Mouse (Mus musculus) kidney, postnatal 0 days (tissue): ENCODE measurements at regions not wholly inside any gene's neighbourhood (a gene's known extent, or its start where the extent isn't known, plus 50 kb on each side); places are given as distances from the start of the nearest gene placed in this dataset.

Source experiments
- ATAC-seq: fragments of 200-750 bp; cut with Nextera tagmentation; replicated peaks from 2 replicates; pipeline ENCODE4 v1.8.0; 2017; ENCODE audit warnings: low read depth, moderate number of reproducible peaks, moderate TSS enrichment, moderate library complexity; ENCODE audit not compliant: low FRiP score
- DNase-seq: peaks from one replicate; pipeline ENCODE4 v3.0.0-alpha.2; 2016; ENCODE audit warnings: low spot score
- H3K27ac ChIP-seq: fragments of 300-500 bp; sonication (generic); 2 replicates; pipeline ENCODE4 v1.5.1; 2014; ENCODE audit warnings: mild to moderate bottlenecking
- H3K27me3 ChIP-seq: fragments of 300-500 bp; sonication (generic); 2 replicates; pipeline ENCODE4 v1.6.1; 2014; ENCODE audit warnings: low read length, mixed read lengths; ENCODE audit not compliant: insufficient read depth
- H3K36me3 ChIP-seq: fragments of 300-500 bp; sonication (generic); 2 replicates; pipeline ENCODE4 v1.6.1; 2014; ENCODE audit warnings: low read length, mixed read lengths; ENCODE audit not compliant: insufficient read depth
- H3K4me1 ChIP-seq: fragments of 300-500 bp; sonication (generic); replicated peaks from 2 replicates; pipeline ENCODE4 v1.6.1; 2014; ENCODE audit warnings: antibody characterized with exemption, low read length, mixed read lengths; ENCODE audit not compliant: insufficient read depth
- H3K4me2 ChIP-seq: fragments of 300-500 bp; sonication (generic); 2 replicates; pipeline ENCODE4 v1.6.1; 2014; ENCODE audit warnings: mild to moderate bottlenecking, low read length, moderate library complexity, mixed read lengths
- H3K4me3 ChIP-seq: fragments of 300-500 bp; sonication (generic); replicated peaks from 2 replicates; pipeline ENCODE4 v1.5.1; 2014; ENCODE audit warnings: low read depth, low read length
- H3K9ac ChIP-seq: fragments of 300-500 bp; sonication (generic); 2 replicates; pipeline ENCODE4 v1.6.1; 2014; ENCODE audit warnings: low read depth, low read length
- H3K9me3 ChIP-seq: fragments of 300-500 bp; sonication (generic); replicated peaks from 2 replicates; pipeline ENCODE4 v1.6.1; 2016; ENCODE audit warnings: low read length, inconsistent platforms, mixed read lengths
- CTCF ChIP-seq: IDR thresholded peaks from 2 replicates; pipeline ENCODE4 v1.5.1; 2016; ENCODE audit warnings: antibody characterized with exemption, low read depth, mild to moderate bottlenecking, moderate library complexity
- WGBS: fragments of 180-500 bp; shearing (Covaris S2); extraction: QIAGEN DNeasy Blood & Tissue Kit; methylation state at CpG from one replicate; pipeline ENCODE4 v1.1.7; 2014; 5-methylcytosine and 5-hydroxymethylcytosine counted together

DNA sequence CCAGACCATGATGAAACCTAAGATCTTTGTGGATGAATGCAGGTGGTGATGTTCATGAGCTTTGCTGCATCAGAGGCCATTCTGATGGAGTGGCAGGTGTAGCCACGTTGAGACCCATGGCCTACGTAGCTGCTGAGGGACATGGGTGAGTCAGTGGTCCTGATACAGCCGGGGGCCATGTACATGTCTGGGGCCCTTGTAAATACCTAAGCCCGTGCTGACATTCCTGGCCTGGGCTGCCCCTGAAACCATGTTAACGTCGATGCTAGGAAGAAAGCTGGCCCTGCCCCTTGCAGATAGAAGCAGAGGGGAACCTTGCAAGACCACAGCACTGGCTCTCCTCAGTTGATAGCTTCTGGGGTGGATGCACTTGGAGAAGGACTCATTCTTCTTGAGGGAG is 165.2 kb downstream of the Fam76b start:
- Histone ChIP-seq H3K36me3 (no peaks in the 10 kb centered on the region), H3K4me3 (no peak overlapping the region), H3K9ac (no peak overlapping the region), H3K4me1 (no peaks in the 10 kb centered on the region), H3K27ac (no peak overlapping the region), H3K9me3 (no peaks in the 10 kb centered on the region), H3K4me2 (no peak overlapping the region), H3K27me3 (no peaks in the 10 kb centered on the region)
- ATAC-seq (no peak), DNase-seq (no peak)
- TF ChIP-seq CTCF, result no peak
- WGBS, result 75% methylated on average over 6 of the region's 6 CpGs

DNA sequence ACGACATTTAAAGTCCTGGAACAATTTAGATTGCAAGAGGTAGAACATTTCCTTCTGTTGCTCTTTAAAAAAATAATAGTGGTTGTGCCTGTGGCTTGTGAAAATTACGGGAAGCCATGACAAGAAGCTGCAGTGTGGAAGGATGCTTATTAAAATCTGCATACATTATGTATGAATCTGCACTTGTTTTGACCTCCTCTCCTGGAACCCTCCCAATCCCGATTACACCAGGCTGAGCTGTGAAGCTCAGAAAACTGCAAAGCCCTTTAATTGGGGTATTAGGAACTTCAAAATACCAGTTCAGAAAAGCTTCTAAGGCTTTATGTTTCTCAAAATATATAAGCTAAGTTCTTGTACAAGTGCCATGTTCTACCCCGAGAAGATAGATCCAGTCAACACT is 171.8 kb downstream of the Fam76b start:
- no peak overlapping the region for H3K27ac ChIP-seq
- no peak overlapping the region for H3K9ac ChIP-seq
- WGBS, result 74% methylated on average over 4 of the region's 4 CpGs
- no peaks in the 10 kb centered on the region for H3K9me3 ChIP-seq
- H3K4me2 ChIP-seq, result no peak overlapping the region
- no peak overlapping the region for H3K4me3 ChIP-seq
- DNase-seq (no peak), ATAC-seq (no peak)
- no peak for TF ChIP-seq CTCF
- H3K36me3 ChIP-seq, result no peaks in the 10 kb centered on the region
- no peaks in the 10 kb centered on the region for H3K27me3 ChIP-seq
- H3K4me1 ChIP-seq, result no peaks in the 10 kb centered on the region

DNA sequence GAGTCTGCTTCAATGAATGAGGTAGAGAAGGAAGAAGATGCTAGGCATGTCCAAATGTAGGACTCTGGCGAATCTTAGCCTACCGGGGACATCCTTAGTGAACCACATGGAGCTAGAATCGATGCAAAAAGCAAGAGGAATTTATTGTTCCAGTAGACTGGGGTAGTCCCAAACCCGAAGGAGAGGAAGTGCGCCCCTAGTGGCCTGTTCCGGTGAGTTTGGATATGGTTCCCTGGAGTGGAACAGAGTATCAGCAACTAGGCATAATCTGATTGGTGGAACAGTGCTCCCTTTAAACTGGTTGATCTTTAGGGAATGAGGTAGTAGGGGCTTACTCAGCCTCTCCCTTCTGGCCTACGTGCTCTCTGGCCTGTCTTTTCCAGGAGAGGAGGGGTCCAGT is 174.0 kb downstream of the Fam76b start:
- no peaks in the 10 kb centered on the region for H3K4me1 ChIP-seq
- H3K27me3 ChIP-seq, result no peaks in the 10 kb centered on the region
- ATAC-seq, result 0 out of 2 replicates have a peak, but pooled peaks have one; percentile 25
- no peak overlapping the region for H3K9ac ChIP-seq
- H3K4me2 ChIP-seq, result no peak overlapping the region
- DNase-seq, result no peak
- H3K27ac ChIP-seq, result no peak overlapping the region
- H3K9me3 ChIP-seq, result no peaks in the 10 kb centered on the region
- WGBS, result 78% methylated on average over 7 of the region's 7 CpGs
- peak; percentile 50 for TF ChIP-seq CTCF
- no peak overlapping the region for H3K4me3 ChIP-seq
- H3K36me3 ChIP-seq, result no peaks in the 10 kb centered on the region

DNA sequence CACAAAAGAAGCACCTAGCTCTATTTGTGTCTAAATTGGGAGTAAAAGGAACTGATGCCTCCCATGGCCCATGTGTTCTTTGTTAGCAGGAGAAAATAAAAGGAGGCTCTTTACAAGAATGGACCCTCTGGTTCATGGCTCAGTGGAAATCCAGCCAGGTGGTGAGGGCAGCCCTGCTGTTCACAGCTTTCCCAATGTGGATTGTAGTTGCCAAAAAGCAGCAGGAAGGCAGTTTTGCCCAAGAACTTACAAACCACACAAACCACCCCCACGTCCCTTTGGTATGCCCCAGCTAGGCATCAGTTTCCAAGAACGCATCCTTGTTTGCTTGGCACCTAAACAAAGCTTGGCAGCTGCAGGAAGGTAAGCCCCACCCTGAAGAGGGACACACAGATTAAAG is 174.7 kb downstream of the Fam76b start:
- no peak overlapping the region for H3K27ac ChIP-seq
- TF ChIP-seq CTCF, result no peak
- DNase-seq (no peak), ATAC-seq (no peak)
- 71% methylated on average over 2 of the region's 2 CpGs for WGBS
- no peaks in the 10 kb centered on the region for H3K27me3 ChIP-seq
- H3K4me1 ChIP-seq, result no peaks in the 10 kb centered on the region
- no peak overlapping the region for H3K9ac ChIP-seq
- H3K36me3 ChIP-seq, result no peaks in the 10 kb centered on the region
- no peak overlapping the region for H3K4me2 ChIP-seq
- no peak overlapping the region for H3K4me3 ChIP-seq
- H3K9me3 ChIP-seq, result no peaks in the 10 kb centered on the region

DNA sequence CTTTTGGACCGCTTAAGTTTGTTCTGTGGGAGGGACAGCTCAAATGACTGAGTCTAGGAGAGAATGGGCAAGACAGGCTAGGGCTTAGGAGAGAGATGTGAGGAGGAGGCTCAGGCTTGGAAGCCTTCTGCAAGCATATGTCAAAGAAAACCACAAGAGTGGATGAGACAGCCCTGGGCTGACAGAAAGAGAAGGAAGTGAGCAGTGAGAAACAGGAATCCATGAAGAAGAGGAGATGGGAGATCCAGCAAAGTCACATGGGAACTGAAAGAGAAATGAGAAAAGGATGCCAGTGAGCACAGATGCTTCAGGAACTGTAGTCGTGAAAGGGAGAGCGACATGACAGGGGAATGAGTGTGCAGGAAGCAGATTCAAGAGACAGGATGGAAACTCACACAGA is 175.6 kb downstream of the Fam76b start:
- DNase-seq (no peak), ATAC-seq (no peak)
- Histone ChIP-seq H3K4me1 (no peaks in the 10 kb centered on the region), H3K27me3 (no peaks in the 10 kb centered on the region), H3K4me3 (no peak overlapping the region), H3K4me2 (no peak overlapping the region), H3K36me3 (no peaks in the 10 kb centered on the region), H3K27ac (no peak overlapping the region), H3K9me3 (no peaks in the 10 kb centered on the region), H3K9ac (no peak overlapping the region)
- WGBS, result 81% methylated on average over 3 of the region's 3 CpGs
- no peak for TF ChIP-seq CTCF

DNA sequence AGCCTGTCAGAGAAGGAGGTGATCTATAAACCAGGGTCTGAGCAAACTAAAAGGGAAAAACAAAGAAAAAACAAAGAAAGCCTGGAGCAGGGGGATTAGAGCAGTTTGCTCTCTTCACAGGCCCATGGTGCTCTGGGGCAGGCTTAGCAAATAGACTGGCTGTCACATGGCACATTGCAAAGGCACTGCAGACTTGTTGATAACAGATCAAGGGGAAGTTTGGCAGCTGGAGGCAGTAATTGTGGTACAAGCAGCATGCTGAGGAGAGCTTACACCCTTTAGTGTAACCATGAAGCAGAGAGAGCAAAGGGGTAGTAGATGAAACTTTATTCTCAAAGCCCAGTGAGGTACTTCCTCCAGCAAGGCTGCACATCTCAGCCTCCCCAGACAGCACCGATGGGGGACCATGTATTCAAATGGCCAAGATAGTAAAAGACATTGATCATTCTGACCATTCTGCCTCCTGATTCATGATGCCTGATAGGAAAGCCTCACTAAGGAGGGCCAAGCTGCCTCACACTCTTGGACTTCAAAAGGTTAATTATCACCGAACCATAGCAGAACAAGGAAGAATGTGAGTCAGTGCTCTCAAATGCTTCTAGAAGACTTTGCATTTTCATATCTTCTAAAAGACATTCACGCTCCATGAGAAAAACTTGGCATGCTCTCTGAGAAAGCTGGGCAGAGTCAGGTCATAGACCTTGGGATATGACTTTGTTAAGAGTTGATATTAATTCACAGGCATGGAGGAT is 178.9 kb downstream of the Fam76b start:
- no peaks in the 10 kb centered on the region for H3K36me3 ChIP-seq
- no peak overlapping the region for H3K9ac ChIP-seq
- no peaks in the 10 kb centered on the region for H3K9me3 ChIP-seq
- no peak for TF ChIP-seq CTCF
- ATAC-seq, result no peak
- H3K4me3 ChIP-seq, result no peak overlapping the region
- H3K27ac ChIP-seq, result no peak overlapping the region
- no peak overlapping the region for H3K4me2 ChIP-seq
- H3K27me3 ChIP-seq, result no peaks in the 10 kb centered on the region
- no peak for DNase-seq
- no peaks in the 10 kb centered on the region for H3K4me1 ChIP-seq
- 65% methylated on average over 3 of the region's 3 CpGs for WGBS

DNA sequence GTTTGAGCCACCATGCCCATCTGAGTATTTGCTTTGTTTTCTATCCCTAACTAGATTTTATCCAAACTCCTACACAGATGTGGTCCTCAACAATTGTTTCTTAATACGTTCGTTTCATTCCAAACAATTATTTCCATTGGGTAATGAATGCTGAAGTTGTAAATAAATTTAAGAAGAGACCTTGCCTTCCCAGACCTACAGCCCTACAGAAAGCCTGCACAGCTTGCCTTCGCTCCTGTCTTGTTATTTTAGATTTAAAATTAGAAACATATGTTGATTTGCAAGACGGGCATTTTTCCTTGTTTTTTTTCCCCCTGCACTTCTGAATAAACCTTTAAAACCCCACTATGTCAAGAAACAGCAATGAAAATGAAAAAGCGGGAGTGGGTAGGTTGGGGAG is 181.9 kb downstream of the Fam76b start:
- no peak overlapping the region for H3K27ac ChIP-seq
- TF ChIP-seq CTCF, result no peak
- no peaks in the 10 kb centered on the region for H3K36me3 ChIP-seq
- no peak overlapping the region for H3K4me3 ChIP-seq
- H3K9me3 ChIP-seq, result no peaks in the 10 kb centered on the region
- no peak overlapping the region for H3K4me2 ChIP-seq
- no peak for DNase-seq
- 79% methylated on average over 5 of the region's 5 CpGs for WGBS
- no peak for ATAC-seq
- no peaks in the 10 kb centered on the region for H3K4me1 ChIP-seq
- H3K27me3 ChIP-seq, result no peaks in the 10 kb centered on the region
- no peak overlapping the region for H3K9ac ChIP-seq
